Mouse (Mus musculus): ENCODE results near the gene 9130409I23Rik. TPM values are rescaled to one million over a fixed set of nuclear protein-coding genes. Genes with fewer than 3 reads are reported as not detected.

The 9130409I23Rik gene
- total RNA-seq (2022): not detected

GRCm38 (mm10) chr1:181050937-181051336, at the start of gene 9130409I23Rik:
Gene 9130409I23Rik (plus strand): TSS chr1:181051237.
- DNase-seq (ENCODE audit: low spot score in 2 of 2): no peak

- no peak for DNase-seq (ENCODE audit: low spot score in 2 of 2)
These were observed 49.4 kb upstream of the 9130409I23Rik start for GRCm38 (mm10) chr1:181001621-181002020.

GRCm38 (mm10) chr1:181003790-181004189, 47.2 kb upstream of the 9130409I23Rik start:
- DNase-seq (ENCODE audit: low spot score in 2 of 2): no peak

GRCm38 (mm10) chr1:181005331-181005730, 45.7 kb upstream of the 9130409I23Rik start:
- no peak for DNase-seq (ENCODE audit: low spot score in 2 of 2)

DNA sequence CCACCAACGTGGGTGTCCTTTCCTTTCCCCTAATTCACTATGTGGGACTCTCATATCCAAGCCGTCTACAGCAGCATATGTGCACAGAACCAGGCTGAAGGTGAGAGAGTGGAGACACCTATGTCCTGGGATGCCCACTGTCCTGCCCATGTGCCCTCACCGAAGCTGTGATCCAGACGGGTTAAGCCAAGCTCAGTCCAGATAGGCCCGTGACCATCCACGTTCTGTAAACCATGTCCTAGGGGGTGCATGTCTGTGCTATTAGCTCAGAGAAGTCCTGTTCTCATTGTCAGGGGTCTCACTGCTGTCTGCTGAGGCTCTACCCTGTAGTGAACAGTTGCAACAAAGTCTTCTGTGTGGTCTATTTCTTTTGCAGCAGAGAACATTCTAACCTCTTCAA, 43.2 kb upstream of the 9130409I23Rik start:
- DNase-seq (ENCODE audit: low spot score in 2 of 2): no peak

GRCm38 (mm10) chr1:181008266-181008665, 42.8 kb upstream of the 9130409I23Rik start:
- DNase-seq (ENCODE audit: low spot score in 2 of 2): no peak

DNA sequence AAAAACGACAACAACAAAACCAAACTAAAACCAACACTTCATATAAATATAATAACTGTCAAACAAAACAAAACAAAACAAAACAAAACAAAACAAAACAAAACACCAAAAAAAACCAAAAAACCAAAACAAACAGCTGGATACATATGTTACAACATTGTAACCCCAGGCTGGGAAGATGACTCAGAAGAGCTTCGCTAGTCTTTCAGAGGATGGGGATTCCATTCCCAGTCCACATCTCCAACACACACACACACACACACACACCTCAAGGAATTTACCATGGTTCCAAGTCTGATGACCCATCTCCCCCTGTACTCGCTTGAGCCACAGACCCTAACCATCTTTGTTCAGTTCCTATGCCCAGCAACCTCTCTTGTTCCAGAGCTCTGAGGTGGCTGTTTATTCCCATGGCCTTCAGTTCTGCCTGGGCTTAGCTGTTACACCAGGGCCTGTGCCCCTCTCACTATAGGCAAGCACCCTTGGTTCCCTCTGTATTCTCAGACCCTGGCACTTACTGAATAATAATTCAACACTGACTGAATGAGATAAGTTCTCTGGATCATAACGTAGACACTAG, 41.9 kb upstream of the 9130409I23Rik start:
- no peak for DNase-seq (ENCODE audit: low spot score in 2 of 2)

GRCm38 (mm10) chr1:181009754-181010153, 41.3 kb upstream of the 9130409I23Rik start:
- DNase-seq (ENCODE audit: low spot score in 2 of 2): peak; percentile 62 to 70

DNA sequence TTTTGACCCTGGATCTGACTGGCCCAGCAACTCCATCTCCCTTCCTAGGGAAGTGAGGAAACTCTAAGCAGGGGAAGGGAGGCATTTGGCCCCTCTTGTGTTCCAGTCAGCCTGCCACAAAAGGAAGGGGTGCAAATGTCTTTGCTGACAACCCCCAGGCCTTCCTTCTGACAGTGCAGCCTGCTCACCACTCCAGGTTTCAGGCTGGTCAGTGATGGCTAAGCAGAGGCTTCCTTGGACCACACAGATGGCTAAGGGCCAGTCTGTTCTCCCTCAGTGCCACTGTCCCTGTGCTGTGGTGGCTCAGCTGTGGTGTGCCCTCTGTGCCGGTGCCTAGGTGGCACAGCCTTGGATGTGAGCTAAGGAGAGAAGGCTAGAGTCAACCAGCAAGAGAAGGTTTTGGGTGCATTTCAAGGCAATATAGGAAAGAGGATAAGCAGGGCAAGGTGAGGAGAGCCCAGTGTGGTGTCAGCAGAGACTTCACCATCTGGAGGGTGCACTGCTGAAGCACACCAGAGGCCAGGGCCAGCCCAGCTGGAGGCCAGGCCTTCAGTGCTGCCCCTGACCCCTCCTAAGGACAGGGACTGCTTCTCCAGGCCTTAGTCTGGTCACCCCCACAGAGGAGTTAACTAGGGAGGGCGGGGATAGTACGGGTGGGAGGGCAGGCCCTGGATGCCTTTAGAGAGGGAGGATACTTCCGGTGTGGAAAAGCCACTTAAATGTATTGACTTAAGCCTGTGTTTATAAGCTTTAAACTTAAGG, 40.7 kb upstream of the 9130409I23Rik start:
- DNase-seq (ENCODE audit: low spot score in 2 of 2): no peak

DNA sequence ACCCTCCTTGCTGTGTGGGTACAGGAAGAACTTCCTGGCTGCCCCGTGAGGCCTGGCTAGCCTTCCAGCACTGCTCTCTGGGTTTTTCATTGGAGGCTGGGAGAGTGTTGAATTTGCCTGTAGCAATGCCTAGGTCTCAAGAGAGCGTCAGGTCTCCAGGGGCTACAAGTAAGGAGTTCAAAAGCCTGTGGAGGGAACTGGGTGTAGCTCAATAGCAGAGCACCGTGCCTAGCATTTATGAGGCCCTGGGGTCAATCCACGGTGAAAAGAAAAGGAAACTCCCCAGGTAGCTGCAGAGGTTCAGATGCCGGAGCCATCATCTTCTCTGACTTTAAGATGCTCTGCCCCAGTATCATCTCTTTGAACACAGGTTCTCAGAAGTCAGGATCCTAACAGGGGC, 39.4 kb upstream of the 9130409I23Rik start:
- DNase-seq (ENCODE audit: low spot score in 2 of 2): no peak

DNA sequence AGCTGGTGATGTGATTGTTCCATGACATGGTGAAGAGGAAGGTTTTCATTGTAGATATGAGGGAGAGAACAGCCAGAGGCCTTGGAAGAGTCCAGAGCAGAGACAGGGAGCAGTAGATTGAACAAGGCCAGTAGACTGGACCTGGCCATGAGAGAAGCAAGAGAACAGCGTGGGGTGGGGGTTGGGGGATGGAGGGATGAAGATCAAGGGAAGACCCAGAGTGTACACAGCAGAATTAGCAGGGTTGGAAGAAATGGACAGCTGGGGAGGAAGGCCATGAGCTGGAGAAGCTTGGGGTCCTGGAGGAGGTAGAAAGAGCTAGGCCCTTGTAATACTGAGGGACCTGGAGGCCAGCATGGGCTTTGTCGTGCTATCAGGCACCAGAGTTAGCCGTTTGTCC, 38.6 kb upstream of the 9130409I23Rik start:
- DNase-seq (ENCODE audit: low spot score in 2 of 2): no peak

GRCm38 (mm10) chr1:181013446-181013845, 37.6 kb upstream of the 9130409I23Rik start:
- DNase-seq (ENCODE audit: low spot score in 2 of 2): no peak

GRCm38 (mm10) chr1:181014731-181015500, 36.1 kb upstream of the 9130409I23Rik start:
- DNase-seq (ENCODE audit: low spot score in 2 of 2): peak; percentile 53 to 81

- DNase-seq (ENCODE audit: low spot score in 2 of 2): peak; percentile 74 to 80
These were observed 35.5 kb upstream of the 9130409I23Rik start for GRCm38 (mm10) chr1:181015558-181015957.

DNA sequence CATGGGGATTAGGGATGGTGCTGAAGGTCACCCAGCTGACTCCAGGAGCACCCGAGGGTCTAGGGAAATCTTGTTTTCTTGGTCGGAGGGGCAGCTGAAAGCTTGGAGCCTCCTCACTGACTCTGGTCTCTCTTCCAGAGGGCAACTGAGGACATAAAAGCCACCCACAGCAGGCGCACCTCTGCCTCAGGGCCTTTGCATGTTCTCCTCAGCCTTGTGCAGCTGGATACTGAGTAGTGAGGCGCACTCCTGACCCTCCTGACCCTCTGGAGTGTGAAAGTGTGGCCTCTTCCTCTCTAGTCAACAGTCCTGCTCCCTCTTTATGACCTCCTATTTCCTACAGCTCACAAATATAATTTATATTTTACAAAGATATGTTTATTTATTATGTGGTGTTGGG, 35.0 kb upstream of the 9130409I23Rik start:
- no peak for DNase-seq (ENCODE audit: low spot score in 2 of 2)

GRCm38 (mm10) chr1:181016532-181017131, 34.4 kb upstream of the 9130409I23Rik start:
- DNase-seq (ENCODE audit: low spot score in 2 of 2): peak; percentile 85

GRCm38 (mm10) chr1:181017212-181017711, 33.8 kb upstream of the 9130409I23Rik start:
- peak; percentile 77 to 80 for DNase-seq (ENCODE audit: low spot score in 2 of 2)

- no peak for DNase-seq (ENCODE audit: low spot score in 2 of 2)
These were observed 33.1 kb upstream of the 9130409I23Rik start for GRCm38 (mm10) chr1:181017890-181018420.

- no peak for DNase-seq (ENCODE audit: low spot score in 2 of 2)
These were observed 30.1 kb upstream of the 9130409I23Rik start, which contains the start of gene Ephx1 for GRCm38 (mm10) chr1:181020756-181021487. Gene Ephx1 (minus strand): TSS chr1:181020904.

DNA sequence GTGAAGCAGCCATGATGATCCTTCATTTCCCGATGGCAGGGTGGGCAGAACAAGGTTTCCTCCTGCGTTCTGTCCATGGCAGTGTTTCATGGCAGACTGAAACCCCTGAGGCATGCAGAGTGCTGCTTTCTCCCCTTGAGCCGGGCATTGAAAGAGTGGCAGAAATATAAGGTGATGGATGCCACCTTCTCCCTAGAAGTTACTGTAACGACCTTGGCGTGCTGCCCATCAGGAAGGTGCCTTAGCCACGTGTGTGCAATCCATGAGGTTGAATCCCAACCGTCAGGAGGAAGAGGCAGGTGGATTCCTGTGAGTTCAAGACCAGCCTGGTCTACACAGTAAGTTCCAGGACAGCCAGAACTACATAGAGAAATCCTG, 29.6 kb upstream of the 9130409I23Rik start:
- no peak for DNase-seq (ENCODE audit: low spot score in 2 of 2)

DNA sequence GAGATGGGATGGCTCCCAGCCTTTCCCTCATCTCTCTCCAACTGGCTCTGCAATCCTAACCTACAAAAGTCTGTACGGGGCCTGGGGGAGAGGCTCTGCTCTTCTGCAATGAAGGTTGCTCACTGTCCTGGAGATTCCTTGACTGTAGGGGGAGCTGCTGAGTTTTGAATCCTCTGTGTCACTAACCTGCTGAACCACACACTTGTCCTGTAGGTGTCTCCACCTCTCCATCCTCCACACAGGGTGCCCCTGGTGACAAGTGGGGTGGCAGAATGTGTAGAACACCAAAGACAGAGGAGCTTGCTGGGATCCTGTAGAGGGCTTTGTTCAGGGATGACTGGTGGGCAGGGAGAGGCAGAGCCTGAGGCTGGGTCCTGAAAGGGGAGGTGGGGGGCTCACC, 28.8 kb upstream of the 9130409I23Rik start:
- no peak for DNase-seq (ENCODE audit: low spot score in 2 of 2)

All from gastrocnemius, adult 8-10 months (tissue).